Mouse (Mus musculus): ENCODE results near the gene Trim25.

Trim25 gene

GRCm38 (mm10) chr11:88998974-88999722 lies at the start of gene Trim25:
Trim25 (plus strand) TSS chr11:88999376.
- DNase-seq: peak; percentile 14

- DNase-seq: no peak
Observed at GRCm38 (mm10) chr11:88949802-88950639, 49.2 kb upstream of the Trim25 start.

- no peak for DNase-seq
Observed at GRCm38 (mm10) chr11:88950640-88951250, 48.4 kb upstream of the Trim25 start.

- DNase-seq: no peak
Observed at GRCm38 (mm10) chr11:88951576-88951975, 47.6 kb upstream of the Trim25 start.

GRCm38 (mm10) chr11:88952117-88952516 lies 47.1 kb upstream of the Trim25 start:
- DNase-seq: no peak

GRCm38 (mm10) chr11:88953582-88953981 lies 45.6 kb upstream of the Trim25 start:
- DNase-seq: no peak

- peak; percentile 31 for DNase-seq
Observed at GRCm38 (mm10) chr11:88954803-88955202, 44.4 kb upstream of the Trim25 start.

GRCm38 (mm10) chr11:88955217-88955969 lies 43.8 kb upstream of the Trim25 start, which contains the start of gene Scpep1:
Scpep1 (minus strand) TSS chr11:88955465.
- DNase-seq: peak; percentile 96

GRCm38 (mm10) chr11:88958851-88959250 lies 40.3 kb upstream of the Trim25 start:
- DNase-seq: no peak

GRCm38 (mm10) chr11:88966881-88967361 lies 32.3 kb upstream of the Trim25 start, which contains the start of gene Elobl:
Elobl (minus strand) TSS chr11:88966931.
- no peak for DNase-seq

GRCm38 (mm10) chr11:88970202-88970732 lies 28.9 kb upstream of the Trim25 start, which contains the start of gene Coil:
Coil (plus strand) TSS chr11:88970252.
- no peak for DNase-seq

GRCm38 (mm10) chr11:88973776-88974701 lies 25.1 kb upstream of the Trim25 start:
- DNase-seq: peak; percentile 93

GRCm38 (mm10) chr11:88976320-88976719 lies 22.9 kb upstream of the Trim25 start:
- no peak for DNase-seq

GRCm38 (mm10) chr11:88977188-88977587 lies 22.0 kb upstream of the Trim25 start:
- no peak for DNase-seq

GRCm38 (mm10) chr11:88981337-88981736 lies 17.8 kb upstream of the Trim25 start:
- DNase-seq: no peak

- no peak for DNase-seq
Observed at GRCm38 (mm10) chr11:88986616-88987015, 12.6 kb upstream of the Trim25 start.

GRCm38 (mm10) chr11:88988956-88989355 lies 10.2 kb upstream of the Trim25 start:
- DNase-seq: no peak

GRCm38 (mm10) chr11:88989530-88989929 lies 9.6 kb upstream of the Trim25 start:
- DNase-seq: no peak

GRCm38 (mm10) chr11:88993186-88993585 lies 6.0 kb upstream of the Trim25 start:
- no peak for DNase-seq

GRCm38 (mm10) chr11:88993625-88994024 lies 5.6 kb upstream of the Trim25 start:
- DNase-seq: peak; percentile 16

- DNase-seq: no peak
Observed at GRCm38 (mm10) chr11:88994492-88994891, 4.7 kb upstream of the Trim25 start.

Measured in cerebellum, adult 9-11 months (tissue).